Mouse (Mus musculus) stomach, embryonic 15.5 days (tissue): ENCODE data around the gene Tmem63c. TPM values are rescaled to one million over a fixed set of nuclear protein-coding genes. Genes with fewer than 3 reads are reported as not detected.

Experiments used
- ATAC-seq: fragments of 200-750 bp; cut with Nextera tagmentation; 2 replicates; pipeline ENCODE4 v1.8.0; 2017; ENCODE audit warnings: low read depth, moderate number of reproducible peaks, moderate TSS enrichment; ENCODE audit not compliant: insufficient read depth, low FRiP score
- H3K27ac ChIP-seq: fragments of 300-500 bp; sonication (generic); 2 replicates; pipeline ENCODE4 v1.5.1; 2015; ENCODE audit warnings: mild to moderate bottlenecking, inconsistent platforms
- H3K27me3 ChIP-seq: fragments of 300-500 bp; sonication (generic); replicated peaks from 2 replicates; pipeline ENCODE4 v1.6.1; 2015; ENCODE audit warnings: inconsistent platforms
- H3K36me3 ChIP-seq: fragments of 300-500 bp; sonication (generic); 2 replicates; pipeline ENCODE4 v1.6.1; 2015; ENCODE audit warnings: inconsistent platforms
- H3K4me1 ChIP-seq: fragments of 300-500 bp; sonication (generic); 2 replicates; pipeline ENCODE4 v1.6.1; 2015; ENCODE audit warnings: inconsistent platforms
- H3K4me2 ChIP-seq: fragments of 300-500 bp; sonication (generic); 2 replicates; pipeline ENCODE4 v1.6.1; 2015; ENCODE audit warnings: mild to moderate bottlenecking, inconsistent platforms
- H3K4me3 ChIP-seq: fragments of 300-500 bp; sonication (generic); replicated peaks from 2 replicates; pipeline ENCODE4 v1.5.1; 2015; ENCODE audit warnings: inconsistent platforms
- H3K9ac ChIP-seq: fragments of 300-500 bp; sonication (generic); 2 replicates; pipeline ENCODE4 v1.6.1; 2015; ENCODE audit warnings: inconsistent platforms
- H3K9me3 ChIP-seq: fragments of 300-500 bp; sonication (generic); 2 replicates; pipeline ENCODE4 v1.6.1; 2016; ENCODE audit warnings: inconsistent platforms
- WGBS: fragments of 180-500 bp; shearing (Covaris S2); methylation state at CpG from one replicate; pipeline ENCODE4 v1.1.7; 2015; 5-methylcytosine and 5-hydroxymethylcytosine counted together
- polyA plus RNA-seq: library from polyadenylated mRNA; unstranded; fragments of >200 nt; fragmentation: Nextera tagmentation; extraction: Ambion mirVana; gene quantifications from 2 replicates; pipeline ENCODE4 v1.2.1, GENCODE M21; 2015

The Tmem63c gene
- polyA plus RNA-seq, 1 experiment from 2014 or later: 0.76 TPM

DNA sequence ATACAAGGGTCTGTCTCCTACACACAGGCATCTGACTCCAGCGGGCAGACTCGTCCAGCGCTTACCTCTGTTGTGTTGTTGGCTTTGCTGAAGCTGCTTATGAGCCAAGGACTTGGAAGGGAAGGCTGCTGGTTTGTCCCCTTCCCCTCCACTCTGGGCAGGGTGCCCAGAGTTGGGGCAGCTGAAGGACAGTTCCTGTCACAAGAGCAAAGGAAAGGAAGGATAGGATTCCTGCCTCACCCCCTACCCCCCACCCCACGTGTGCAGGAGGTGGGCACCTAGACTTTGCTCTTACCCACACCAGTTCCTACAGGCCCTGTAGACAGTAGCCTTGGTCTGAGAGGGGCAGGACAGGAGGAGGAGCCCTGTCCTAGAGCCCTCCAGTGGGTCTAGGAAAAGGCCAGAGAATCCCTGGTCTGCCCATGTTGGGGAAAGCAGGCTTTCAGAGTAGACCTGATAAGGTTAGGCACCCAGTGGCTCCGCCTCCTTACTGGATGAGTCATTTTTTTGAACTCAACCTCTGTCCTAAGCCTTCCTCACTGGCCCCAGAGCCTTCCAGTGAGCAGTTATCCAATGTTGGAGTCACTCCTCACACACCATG is 10.1 kb downstream of the Tmem63c start:
- no peak overlapping the region for H3K4me3 ChIP-seq
- no peak overlapping the region for H3K9ac ChIP-seq
- peaks cover 2% of the 10 kb centered on the region; the same call in 1 of the 2 replicates for H3K4me1 ChIP-seq
- no peak overlapping the region for H3K27ac ChIP-seq
- no peak overlapping the region for H3K4me2 ChIP-seq
- no peak for ATAC-seq
- 71% methylated on average over 5 of the region's 5 CpGs for WGBS
- H3K9me3 ChIP-seq: no peaks in the 10 kb centered on the region
- H3K36me3 ChIP-seq: no peaks in the 10 kb centered on the region
- peaks cover 19% of the 10 kb centered on the region for H3K27me3 ChIP-seq

GRCm38 (mm10) chr12:87036631-87037030 is 15.5 kb downstream of the Tmem63c start:
- ATAC-seq: no peak
- WGBS: 90% methylated on average over 7 of the region's 7 CpGs

GRCm38 (mm10) chr12:87040166-87040565 is 19.0 kb downstream of the Tmem63c start:
- Histone ChIP-seq H3K4me2 (no peak overlapping the region), H3K36me3 (no peaks in the 10 kb centered on the region), H3K9ac (no peak overlapping the region), H3K27ac (no peak overlapping the region), H3K9me3 (no peaks in the 10 kb centered on the region), H3K4me3 (no peak overlapping the region), H3K4me1 (no peaks in the 10 kb centered on the region), H3K27me3 (no peaks in the 10 kb centered on the region)
- WGBS: 68% methylated on average over 4 of the region's 4 CpGs
- no peak for ATAC-seq

More at GRCm38 (mm10) chr12:87036631-87037030, 15.5 kb downstream of the Tmem63c start:
- no peaks in the 10 kb centered on the region for H3K4me1 ChIP-seq
- no peaks in the 10 kb centered on the region for H3K36me3 ChIP-seq
- no peak overlapping the region for H3K4me2 ChIP-seq
- no peak overlapping the region for H3K9ac ChIP-seq
- no peaks in the 10 kb centered on the region for H3K9me3 ChIP-seq
- H3K27me3 ChIP-seq: no peaks in the 10 kb centered on the region
- no peak overlapping the region for H3K27ac ChIP-seq
- H3K4me3 ChIP-seq: no peak overlapping the region

DNA sequence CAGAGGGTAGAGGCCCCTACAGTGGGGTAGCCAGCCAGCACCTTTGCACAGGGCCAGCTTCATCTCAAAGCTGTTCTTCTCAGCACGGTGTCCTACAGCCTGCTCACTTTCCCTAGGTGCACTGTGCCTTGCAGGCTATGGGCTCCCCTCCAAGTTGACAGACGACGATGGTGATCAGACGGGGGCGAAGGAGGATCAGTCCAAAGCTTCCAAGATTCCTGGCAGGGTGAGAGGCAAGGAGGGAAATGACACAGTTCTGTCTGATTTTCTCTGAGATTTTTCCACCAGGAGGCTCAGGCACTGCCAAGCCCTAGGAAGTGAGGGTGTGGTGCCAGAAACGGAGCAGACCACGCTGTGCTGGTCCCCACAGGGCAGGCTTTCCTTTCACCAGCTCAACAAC is 19.7 kb downstream of the Tmem63c start:
- Histone ChIP-seq H3K4me1 (no peaks in the 10 kb centered on the region), H3K4me2 (no peak overlapping the region), H3K9ac (no peak overlapping the region), H3K36me3 (no peaks in the 10 kb centered on the region), H3K27me3 (no peaks in the 10 kb centered on the region), H3K4me3 (no peak overlapping the region), H3K27ac (no peak overlapping the region), H3K9me3 (no peaks in the 10 kb centered on the region)
- ATAC-seq: no peak
- 78% methylated on average over 7 of the region's 7 CpGs for WGBS

GRCm38 (mm10) chr12:87042456-87042855 is 21.3 kb downstream of the Tmem63c start:
- WGBS: 69% methylated on average over 2 of the region's 2 CpGs
- no peak overlapping the region for H3K27ac ChIP-seq
- H3K4me1 ChIP-seq: no peaks in the 10 kb centered on the region
- H3K27me3 ChIP-seq: no peaks in the 10 kb centered on the region
- no peaks in the 10 kb centered on the region for H3K36me3 ChIP-seq
- ATAC-seq: no peak
- H3K9ac ChIP-seq: no peak overlapping the region
- no peak overlapping the region for H3K4me2 ChIP-seq
- no peak overlapping the region for H3K4me3 ChIP-seq
- H3K9me3 ChIP-seq: no peaks in the 10 kb centered on the region

- WGBS: 71% methylated on average over 7 of the region's 7 CpGs
- ATAC-seq: no peak
Measured at GRCm38 (mm10) chr12:87043221-87043620, 22.1 kb downstream of the Tmem63c start.

GRCm38 (mm10) chr12:87044711-87045110 is 23.6 kb downstream of the Tmem63c start:
- Histone ChIP-seq H3K9me3 (no peaks in the 10 kb centered on the region), H3K4me1 (no peaks in the 10 kb centered on the region), H3K9ac (no peak overlapping the region), H3K27me3 (no peaks in the 10 kb centered on the region; the same call in 1 of the 2 replicates), H3K4me2 (no peak overlapping the region), H3K27ac (no peak overlapping the region), H3K4me3 (no peak overlapping the region), H3K36me3 (no peaks in the 10 kb centered on the region)
- 14% methylated on average over 5 of the region's 5 CpGs for WGBS
- ATAC-seq: peak; percentile 77

More at GRCm38 (mm10) chr12:87043221-87043620, 22.1 kb downstream of the Tmem63c start:
- Histone ChIP-seq H3K9me3 (no peaks in the 10 kb centered on the region), H3K27ac (no peak overlapping the region), H3K4me1 (no peaks in the 10 kb centered on the region), H3K4me2 (no peak overlapping the region), H3K36me3 (no peaks in the 10 kb centered on the region), H3K4me3 (no peak overlapping the region), H3K9ac (no peak overlapping the region), H3K27me3 (no peaks in the 10 kb centered on the region)

DNA sequence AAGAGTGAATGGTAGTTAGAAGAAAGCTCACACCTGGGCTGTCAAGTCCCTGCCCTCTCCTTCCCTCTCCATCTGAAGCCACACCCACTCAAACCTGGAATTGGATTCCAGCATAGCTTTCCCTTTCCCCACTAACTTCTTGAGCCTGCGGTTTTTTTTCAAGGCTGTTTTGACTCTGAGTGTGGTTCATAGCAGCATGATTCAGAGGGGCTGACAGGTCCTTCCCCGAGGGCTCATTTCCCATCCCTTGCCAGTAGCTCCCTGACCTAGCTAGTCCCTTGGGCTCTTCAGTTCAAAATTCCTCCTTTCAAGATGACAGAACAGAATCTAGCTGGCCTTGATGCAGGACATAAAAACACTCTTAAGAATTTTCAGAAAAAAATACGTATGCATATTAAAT is 26.4 kb downstream of the Tmem63c start:
- Histone ChIP-seq H3K9me3 (no peaks in the 10 kb centered on the region), H3K4me3 (no peak overlapping the region), H3K4me1 (no peaks in the 10 kb centered on the region), H3K27me3 (no peaks in the 10 kb centered on the region; the same call in 1 of the 2 replicates), H3K4me2 (no peak overlapping the region), H3K27ac (no peak overlapping the region), H3K36me3 (no peaks in the 10 kb centered on the region), H3K9ac (no peak overlapping the region)
- 55% methylated on average over 3 of the region's 3 CpGs for WGBS
- ATAC-seq: no peak

DNA sequence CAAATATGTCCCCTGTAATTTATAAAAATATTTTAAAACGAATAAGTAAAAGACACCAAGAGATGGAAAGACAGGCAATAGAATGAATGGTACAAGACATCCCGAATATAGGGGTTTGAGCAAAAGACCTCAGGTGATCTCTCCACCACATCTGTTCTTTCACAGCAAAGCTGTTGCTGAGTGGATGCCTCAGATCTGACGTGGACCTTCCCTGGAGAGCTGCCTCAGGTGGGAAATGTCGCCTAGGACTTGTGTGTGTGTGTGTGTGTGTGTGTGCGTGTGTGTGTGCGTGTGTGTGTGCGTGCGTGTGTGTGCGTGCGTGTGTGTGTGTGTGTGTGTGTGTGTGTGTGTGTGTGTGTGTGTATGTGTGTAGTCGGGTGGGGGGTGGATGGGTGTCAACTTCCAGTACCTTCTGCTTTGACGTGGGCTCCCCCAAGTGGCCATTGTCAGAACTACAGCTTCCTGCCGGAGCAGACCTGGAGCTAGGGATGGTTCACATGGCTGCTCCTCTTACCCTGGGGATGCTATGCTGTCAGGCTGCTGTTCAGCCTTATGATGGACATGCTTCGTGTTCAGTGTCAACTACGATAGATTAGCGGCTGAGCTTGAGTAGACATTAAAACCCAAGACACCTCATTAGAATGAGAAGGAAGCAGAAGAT is 31.7 kb downstream of the Tmem63c start:
- Histone ChIP-seq H3K9ac (no peak overlapping the region), H3K4me2 (no peak overlapping the region), H3K36me3 (no peaks in the 10 kb centered on the region), H3K27ac (no peak overlapping the region), H3K27me3 (no peaks in the 10 kb centered on the region; the same call in 1 of the 2 replicates), H3K9me3 (no peaks in the 10 kb centered on the region), H3K4me1 (no peaks in the 10 kb centered on the region), H3K4me3 (no peak overlapping the region)
- WGBS: 26% methylated on average over 16 of the region's 16 CpGs
- ATAC-seq: no peak

- Histone ChIP-seq H3K9ac (no peak overlapping the region), H3K4me3 (no peak overlapping the region), H3K4me2 (no peak overlapping the region), H3K27ac (no peak overlapping the region), H3K4me1 (no peaks in the 10 kb centered on the region), H3K27me3 (no peaks in the 10 kb centered on the region; the same call in 1 of the 2 replicates), H3K9me3 (no peaks in the 10 kb centered on the region), H3K36me3 (no peaks in the 10 kb centered on the region)
- WGBS: 70% methylated on average over 7 of the region's 7 CpGs
- ATAC-seq: no peak
Measured at GRCm38 (mm10) chr12:87054873-87055272, 33.7 kb downstream of the Tmem63c start.

DNA sequence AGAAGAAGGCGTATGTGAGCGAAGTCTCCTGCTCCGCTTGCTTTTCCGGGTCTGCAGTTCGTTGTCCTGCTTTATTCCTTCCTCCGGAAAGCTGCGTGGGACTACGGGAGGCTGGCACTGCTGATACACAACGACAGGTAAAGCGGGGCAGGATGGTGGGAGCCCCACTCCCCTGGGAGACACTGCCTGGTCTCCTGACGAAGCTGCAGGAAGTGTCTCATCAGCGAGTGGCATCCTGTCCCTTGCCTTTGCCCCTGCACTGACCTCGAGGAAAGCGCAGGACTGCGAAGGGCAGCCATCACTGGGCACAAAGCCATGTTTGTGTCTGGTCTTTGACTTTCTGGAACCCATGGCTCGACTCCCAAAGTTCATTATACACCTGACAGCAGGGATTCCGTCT is 35.9 kb downstream of the Tmem63c start:
- Histone ChIP-seq H3K27ac (no peak overlapping the region), H3K27me3 (no peaks in the 10 kb centered on the region; the same call in 1 of the 2 replicates), H3K9me3 (no peaks in the 10 kb centered on the region), H3K36me3 (no peaks in the 10 kb centered on the region), H3K9ac (no peak overlapping the region), H3K4me1 (no peaks in the 10 kb centered on the region), H3K4me3 (no peak overlapping the region), H3K4me2 (no peak overlapping the region)
- WGBS: 62% methylated on average over 17 of the region's 17 CpGs
- no peak for ATAC-seq

DNA sequence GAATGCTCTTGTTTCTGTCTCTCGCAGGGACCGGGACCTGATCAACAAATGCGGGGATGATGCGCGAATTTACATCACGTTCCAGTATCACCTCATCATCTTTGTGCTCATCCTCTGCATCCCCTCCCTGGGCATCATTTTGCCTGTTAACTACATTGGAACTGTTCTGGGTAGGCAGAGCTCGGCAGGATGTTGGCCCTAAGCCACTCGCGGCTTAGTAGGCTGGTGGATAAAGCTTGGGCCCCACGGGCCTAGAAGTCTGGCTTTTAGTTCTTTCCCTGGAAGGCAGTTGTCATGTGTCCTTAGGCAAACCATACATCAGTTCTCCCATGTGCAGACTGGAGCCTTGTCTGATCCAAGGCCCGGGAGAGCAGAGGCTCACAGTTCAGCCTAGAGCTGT is 44.3 kb downstream of the Tmem63c start:
- 83% methylated on average over 11 of the region's 11 CpGs for WGBS
- Histone ChIP-seq H3K4me2 (no peak overlapping the region), H3K9ac (no peak overlapping the region), H3K4me1 (no peaks in the 10 kb centered on the region), H3K27me3 (no peaks in the 10 kb centered on the region), H3K27ac (no peak overlapping the region), H3K4me3 (no peak overlapping the region), H3K9me3 (no peaks in the 10 kb centered on the region), H3K36me3 (no peaks in the 10 kb centered on the region)
- ATAC-seq: no peak
